Comparison of ENCODE assay signal across 11 mouse cellular contexts in genomic region chr15:74325543-74325942, GRCm38 (mm10).
DNase-seq lines count a peak whose midpoint lies in the region; ATAC-seq and TF ChIP-seq lines count a peak whose summit lies in the region.
"Had no signal": no experiment of that assay in that cellular context is flagged by ENCODE, and none has a peak within 500 bp of the region (broad histone marks: within the 10 kb centered on the region; RNA-seq: fewer than 3 reads in every experiment).

No protein-coding gene starts in this region.

- TF ChIP-seq POLR2A in kidney, adult 2 months (IDR thresholded peaks at IDR 0.05; ENCODE audit: low read depth, low read length), result no peak

- 27% methylated on average over 9 of the region's 9 CpGs for WGBS in hindbrain, embryonic 13.5 days
- 40% methylated on average over 9 of the region's 9 CpGs for WGBS in hindbrain, embryonic 11.5 days
- WGBS in midbrain, postnatal 0 days, result 50% methylated on average over 9 of the region's 9 CpGs
- WGBS in kidney, embryonic 15.5 days, result 31% methylated on average over 9 of the region's 9 CpGs
- WGBS in kidney, adult 2 months, result 24% methylated on average over 9 of the region's 9 CpGs

- 0 out of 2 replicates have a peak, but pooled peaks cover 2% of the 10 kb centered on the region for H3K27me3 ChIP-seq in hindbrain, embryonic 13.5 days
- H3K27me3 ChIP-seq in hindbrain, embryonic 11.5 days (ENCODE audit: control insufficient read depth, insufficient read depth, low read length), result no peaks in the 10 kb centered on the region
- H3K27me3 ChIP-seq in midbrain, postnatal 0 days (ENCODE audit: insufficient read depth, low read length), result no peaks in the 10 kb centered on the region
- peaks cover 24% of the 10 kb centered on the region for H3K27me3 ChIP-seq in kidney, embryonic 15.5 days
- H3K27me3 ChIP-seq in kidney, adult 2 months (replicated peaks; ENCODE audit: control insufficient read depth, insufficient read depth, low read length), result no peaks in the 10 kb centered on the region

- peak overlapping the region; percentile 73 for H3K27ac ChIP-seq in hindbrain, embryonic 13.5 days
- no peak overlapping the region for H3K27ac ChIP-seq in hindbrain, embryonic 11.5 days (ENCODE audit: low read depth, low read length)
- H3K27ac ChIP-seq in midbrain, postnatal 0 days (ENCODE audit: low read depth, low read length), result no peak overlapping the region
- H3K27ac ChIP-seq in kidney, embryonic 15.5 days, result no peak overlapping the region
- H3K27ac ChIP-seq in kidney, adult 2 months (ENCODE audit: insufficient read depth, low read depth, low read length), result no peak overlapping the region

- H3K9ac ChIP-seq in hindbrain, embryonic 13.5 days, result no peak overlapping the region
- H3K9ac ChIP-seq in hindbrain, embryonic 11.5 days (ENCODE audit: low read depth, low read length), result no peak overlapping the region
- H3K9ac ChIP-seq in midbrain, postnatal 0 days (replicated peaks; ENCODE audit: low read length, poor library complexity, severe bottlenecking), result no peak overlapping the region
- H3K9ac ChIP-seq in kidney, embryonic 15.5 days, result no peak overlapping the region

- H3K4me1 ChIP-seq in hindbrain, embryonic 13.5 days (replicated peaks), result peaks cover 41% of the 10 kb centered on the region
- H3K4me1 ChIP-seq in hindbrain, embryonic 11.5 days (replicated peaks; ENCODE audit: control insufficient read depth, insufficient read depth, low read length), result no peaks in the 10 kb centered on the region
- H3K4me1 ChIP-seq in midbrain, postnatal 0 days (ENCODE audit: insufficient read depth, low read length), result 0 out of 2 replicates have a peak, but pooled peaks cover 5% of the 10 kb centered on the region
- no peaks in the 10 kb centered on the region for H3K4me1 ChIP-seq in kidney, embryonic 15.5 days
- no peaks in the 10 kb centered on the region for H3K4me1 ChIP-seq in kidney, adult 2 months (ENCODE audit: control insufficient read depth, insufficient read depth, low read length)

- H3K36me3 ChIP-seq in hindbrain, embryonic 13.5 days, result no peaks in the 10 kb centered on the region
- no peaks in the 10 kb centered on the region for H3K36me3 ChIP-seq in hindbrain, embryonic 11.5 days (ENCODE audit: control insufficient read depth, insufficient read depth, low read length)
- no peaks in the 10 kb centered on the region for H3K36me3 ChIP-seq in midbrain, postnatal 0 days (ENCODE audit: insufficient read depth, low read length)
- H3K36me3 ChIP-seq in kidney, embryonic 15.5 days, result no peaks in the 10 kb centered on the region
- H3K36me3 ChIP-seq in kidney, adult 2 months (ENCODE audit: control insufficient read depth, insufficient read depth, low read length), result no peaks in the 10 kb centered on the region

- no peak overlapping the region for H3K4me2 ChIP-seq in hindbrain, embryonic 13.5 days
- no peak overlapping the region for H3K4me2 ChIP-seq in hindbrain, embryonic 11.5 days (replicated peaks; ENCODE audit: low read depth, low read length)
- H3K4me2 ChIP-seq in midbrain, postnatal 0 days (ENCODE audit: low read depth, low read length, poor library complexity, severe bottlenecking), result no peak overlapping the region
- H3K4me2 ChIP-seq in kidney, embryonic 15.5 days, result no peak overlapping the region

- no peaks in the 10 kb centered on the region for H3K9me3 ChIP-seq in hindbrain, embryonic 13.5 days
- no peaks in the 10 kb centered on the region for H3K9me3 ChIP-seq in hindbrain, embryonic 11.5 days (ENCODE audit: control insufficient read depth, low read length)
- H3K9me3 ChIP-seq in midbrain, postnatal 0 days (ENCODE audit: low read length), result no peaks in the 10 kb centered on the region
- no peaks in the 10 kb centered on the region for H3K9me3 ChIP-seq in kidney, embryonic 15.5 days (replicated peaks)

- DNase-seq in hindbrain, embryonic 11.5 days (ENCODE audit: low spot score), result no peak
- DNase-seq in frontal cortex, postnatal 36 days (ENCODE audit: low spot score in 2 of 2), result peak; percentile 40 to 59
- peak; percentile 18 to 38 for DNase-seq in layer of hippocampus, postnatal 25 days (ENCODE audit: extremely low spot score in 1 of 2, low spot score in 1 of 2)
- peak; percentile 41 for DNase-seq in midbrain, postnatal 0 days (ENCODE audit: low spot score)
- no peak for DNase-seq in kidney, adult 2 months
- no peak for DNase-seq in urinary bladder, adult 18-20 months (ENCODE audit: low spot score in 2 of 2)
- DNase-seq: kidney, postnatal 14 days; liver; lung, postnatal 10 days had no signal

- H3K4me3 ChIP-seq in hindbrain, embryonic 13.5 days, result no peak overlapping the region
- no peak overlapping the region for H3K4me3 ChIP-seq in hindbrain, embryonic 11.5 days (ENCODE audit: low read depth, low read length)
- H3K4me3 ChIP-seq in midbrain, postnatal 0 days (ENCODE audit: low read depth, low read length), result no peak overlapping the region
- H3K4me3 ChIP-seq in kidney, embryonic 15.5 days (replicated peaks), result no peak overlapping the region
- H3K4me3 ChIP-seq in kidney, adult 2 months (ENCODE audit: insufficient read depth, low read depth, low read length), result no peak overlapping the region

- no peak for TF ChIP-seq CTCF in midbrain, postnatal 0 days (IDR thresholded peaks at IDR 0.05)
- no peak for TF ChIP-seq CTCF in kidney, adult 2 months (conservative IDR thresholded peaks at IDR 0.05; ENCODE audit: insufficient read depth, insufficient read length, low read depth, low read length)

- ATAC-seq in hindbrain, embryonic 13.5 days (ENCODE audit: low FRiP score), result peak; percentile 60; the same call in 1 of the 2 replicates
- no peak for ATAC-seq in hindbrain, embryonic 11.5 days (ENCODE audit: low FRiP score)
- ATAC-seq in midbrain, postnatal 0 days (ENCODE audit: low FRiP score), result no peak
- ATAC-seq in kidney, embryonic 15.5 days (replicated peaks; ENCODE audit: low FRiP score), result no peak

Comparison
In these comparisons a context has a peak if more than half of its experiments do, and no peak if none do; other contexts are left out.
1. DNase-seq: peak in frontal cortex, postnatal 36 days (2 of 2), layer of hippocampus, postnatal 25 days (2 of 2) and midbrain, postnatal 0 days (single experiment); none in hindbrain, embryonic 11.5 days (single experiment), kidney, adult 2 months (single experiment) and urinary bladder, adult 18-20 months (0 of 2).